Mouse (Mus musculus) c-Kit-positive CD71-positive TER-119-negative erythroid progenitor cells, embryonic 14.5 days (primary cell): ENCODE measurements around the gene Arhgap42.

Experiments
- DNase-seq: peaks from one replicate; pipeline ENCODE4 v3.0.0-alpha.2; 2013; ENCODE audit warnings: low read depth

Arhgap42 gene

DNA sequence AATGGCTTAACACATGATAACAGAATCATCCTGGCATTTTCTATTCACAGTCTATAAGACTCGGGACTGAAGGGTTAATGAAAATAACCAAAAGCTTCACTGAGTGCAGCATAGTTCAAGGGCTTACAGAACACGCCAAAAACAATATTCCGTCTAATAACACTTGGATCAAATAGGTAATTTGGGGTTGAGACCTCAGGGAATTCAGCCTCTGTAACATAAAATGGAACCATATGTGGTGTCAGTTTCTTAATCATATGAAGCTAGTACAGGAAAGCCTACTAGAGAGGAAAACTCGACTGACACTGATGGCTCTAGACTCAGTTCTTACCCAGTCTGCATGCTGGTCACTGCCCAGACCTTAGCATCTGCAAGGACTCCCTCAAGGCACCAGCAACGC, 95.8 kb downstream of the Arhgap42 start:
- no peak for DNase-seq

DNA sequence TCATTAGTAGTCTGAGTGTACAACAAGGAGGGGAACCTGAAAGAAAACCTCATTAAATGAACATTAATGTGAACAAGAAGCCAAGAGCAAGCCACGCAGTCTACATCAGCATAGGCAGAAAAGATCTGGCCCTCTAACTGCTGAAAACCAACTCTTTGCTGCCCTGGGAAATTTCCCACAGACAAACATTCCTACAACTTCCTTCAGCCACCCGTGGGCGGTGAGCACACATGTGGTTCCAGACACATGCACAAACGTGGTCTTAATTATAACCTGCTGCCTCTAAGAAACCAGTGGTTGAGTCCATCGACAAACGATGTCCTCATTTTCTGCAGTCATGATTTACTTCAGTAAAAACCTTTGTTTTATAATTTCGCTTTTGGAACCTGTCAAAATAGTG, 96.3 kb downstream of the Arhgap42 start:
- DNase-seq: no peak

GRCm38 (mm10) chr9:9142144-9142543, 96.8 kb downstream of the Arhgap42 start:
- DNase-seq: no peak

- DNase-seq: no peak
Measured at GRCm38 (mm10) chr9:9128996-9129694, 109.8 kb downstream of the Arhgap42 start.

- DNase-seq: no peak
Measured at GRCm38 (mm10) chr9:9127041-9127755, 111.7 kb downstream of the Arhgap42 start.

- no peak for DNase-seq
Measured at GRCm38 (mm10) chr9:9124156-9124555, 114.7 kb downstream of the Arhgap42 start.

GRCm38 (mm10) chr9:9114266-9114665, 124.6 kb downstream of the Arhgap42 start:
- DNase-seq: no peak

DNA sequence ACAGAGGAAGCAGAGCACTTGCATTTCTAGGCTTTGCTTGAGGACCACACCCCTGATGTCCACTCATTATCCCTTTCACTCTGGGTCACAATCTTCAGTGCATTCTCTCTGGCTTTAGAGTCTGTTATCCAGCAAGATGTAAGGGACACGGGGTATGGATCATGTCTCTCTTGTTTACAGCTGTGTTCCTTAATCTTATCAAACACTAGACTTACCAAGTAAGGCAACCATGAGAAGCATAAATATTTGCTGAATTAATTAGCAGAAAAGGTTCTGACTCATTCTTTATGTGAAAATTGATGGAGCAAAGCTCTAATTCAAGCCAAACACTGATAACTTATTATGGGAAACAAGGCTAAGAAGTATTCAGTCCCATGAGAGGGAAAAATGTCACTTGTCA, 125.1 kb downstream of the Arhgap42 start:
- DNase-seq: no peak

- no peak for DNase-seq
Measured at GRCm38 (mm10) chr9:9112921-9113320, 126.0 kb downstream of the Arhgap42 start.

GRCm38 (mm10) chr9:9107697-9108096, 131.2 kb downstream of the Arhgap42 start:
- DNase-seq: no peak

DNA sequence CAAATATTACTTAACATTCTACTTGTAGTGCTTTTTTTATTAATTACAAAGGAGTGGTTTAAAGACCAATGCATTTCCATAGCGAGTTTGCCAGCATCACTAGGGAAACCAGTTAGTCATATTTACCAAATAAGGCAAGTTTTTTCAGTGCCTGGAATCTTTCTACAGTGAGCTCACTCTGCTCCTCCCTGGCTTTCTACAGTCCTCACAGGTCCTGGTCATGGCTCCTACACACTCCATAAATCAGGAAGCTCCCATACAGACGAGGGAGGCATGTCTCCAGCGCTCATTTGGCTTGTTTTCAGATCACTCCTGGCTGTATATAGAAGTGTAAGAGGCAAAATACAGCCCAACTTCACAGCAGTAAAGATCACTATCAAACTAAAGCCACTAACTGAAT, 134.1 kb downstream of the Arhgap42 start:
- no peak for DNase-seq

DNA sequence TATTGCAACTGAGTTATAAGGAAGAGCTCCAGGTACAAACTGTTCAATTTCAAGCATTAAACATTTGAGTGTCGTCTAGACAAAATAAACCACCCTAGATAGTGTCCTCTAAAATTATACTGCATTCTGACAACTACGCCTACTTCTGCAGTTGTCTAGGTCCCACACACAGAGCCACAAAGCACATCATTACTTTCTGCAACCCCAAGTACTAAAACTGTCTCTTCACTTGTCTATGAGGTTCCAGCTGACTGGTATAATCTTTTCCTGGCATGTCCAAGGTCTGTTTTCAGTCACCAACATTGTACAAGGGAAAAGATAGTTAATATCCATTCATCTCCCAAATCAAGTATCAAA, 136.8 kb downstream of the Arhgap42 start:
- no peak for DNase-seq

DNA sequence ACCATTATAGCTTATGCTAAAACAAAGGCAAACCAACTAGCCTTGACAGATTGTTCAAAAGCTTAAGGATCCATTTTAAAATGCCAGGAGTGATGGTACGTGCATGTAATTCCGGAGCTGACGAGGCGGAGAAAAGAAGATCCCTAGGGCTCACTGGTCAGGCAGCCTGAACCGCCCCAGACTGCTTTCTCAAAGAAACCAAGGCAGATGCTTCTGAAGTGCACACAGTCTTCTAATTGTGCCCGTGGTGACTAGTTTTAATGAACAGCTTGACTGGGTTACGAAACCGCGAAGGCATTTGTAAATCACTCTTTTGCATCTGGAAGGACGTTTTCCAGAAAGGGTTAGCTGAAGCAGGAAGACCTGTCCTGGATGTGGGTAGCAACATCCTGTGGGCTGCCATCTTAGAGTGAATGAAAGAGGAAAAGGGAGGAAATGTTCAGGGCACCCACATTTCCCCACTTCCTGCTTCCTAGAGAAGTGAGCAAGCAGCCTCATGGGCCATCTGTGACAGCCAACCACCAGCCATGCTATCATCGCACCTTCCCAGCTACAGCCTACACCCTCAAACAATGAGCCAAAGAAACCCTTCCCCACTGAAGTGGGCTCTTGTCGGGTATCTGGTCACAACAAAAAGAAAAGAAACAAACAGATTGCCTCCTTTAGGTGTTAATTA, 137.3 kb downstream of the Arhgap42 start:
- no peak for DNase-seq

DNA sequence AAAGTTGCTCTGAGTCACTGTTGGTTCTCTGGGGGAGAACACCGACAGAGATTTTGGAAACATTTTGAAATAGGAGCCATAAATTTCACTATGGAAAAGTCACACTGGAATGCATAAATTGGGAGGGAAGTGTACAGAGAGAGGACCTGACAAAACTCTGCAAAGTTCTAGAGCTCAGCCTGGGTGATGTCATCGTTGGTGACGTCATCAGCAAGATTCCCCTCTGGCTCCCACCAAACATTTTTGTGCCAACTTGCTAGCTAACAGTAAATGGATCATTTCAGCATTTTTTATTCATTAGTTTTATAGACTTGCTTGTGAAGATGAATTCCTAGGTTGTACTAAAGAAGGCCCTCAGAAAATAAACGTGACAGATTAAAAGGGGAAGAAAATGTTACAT, 137.8 kb downstream of the Arhgap42 start:
- DNase-seq: no peak

DNA sequence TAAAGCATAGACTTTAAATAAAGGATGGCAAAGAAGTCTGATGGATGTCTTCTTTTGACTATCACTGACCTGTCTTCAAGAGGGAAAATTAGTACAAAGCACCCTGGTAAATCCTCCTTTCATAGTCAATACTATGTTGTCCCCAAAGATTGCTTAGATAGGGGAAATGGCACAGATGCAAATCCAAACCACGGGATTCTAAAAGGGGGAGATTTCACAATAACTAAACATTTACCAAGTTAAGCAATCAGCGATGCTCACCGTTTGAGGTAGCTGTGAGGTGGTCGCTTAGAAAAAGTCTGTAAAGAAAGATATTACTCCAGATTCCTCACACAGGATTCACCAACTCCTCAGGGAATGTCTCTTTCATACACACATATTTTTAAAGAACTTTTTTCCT, 141.1 kb downstream of the Arhgap42 start:
- no peak for DNase-seq

GRCm38 (mm10) chr9:9096761-9097160, 142.1 kb downstream of the Arhgap42 start:
- DNase-seq: no peak

- DNase-seq: no peak
Measured at GRCm38 (mm10) chr9:9093096-9093495, 145.8 kb downstream of the Arhgap42 start.

GRCm38 (mm10) chr9:9083441-9083840, 155.5 kb downstream of the Arhgap42 start:
- no peak for DNase-seq

DNA sequence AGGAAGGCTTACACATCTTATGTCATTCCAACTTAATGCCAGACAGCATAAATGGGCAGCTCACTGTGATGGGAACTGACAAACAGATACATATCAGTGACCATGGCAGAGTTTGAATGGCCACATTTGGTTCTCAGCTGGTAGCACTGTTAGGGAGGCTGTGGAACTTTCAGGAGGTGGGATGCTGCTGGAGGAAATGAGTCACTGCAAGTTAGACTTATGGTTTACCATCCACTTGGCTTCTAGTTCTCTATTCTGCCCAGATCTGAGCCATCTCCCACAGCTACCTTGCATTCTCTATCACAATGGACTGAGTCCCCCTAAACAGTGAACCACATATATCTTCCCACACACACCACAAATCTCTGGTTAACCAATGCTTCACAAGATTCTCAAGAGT, 186.0 kb downstream of the Arhgap42 start:
- no peak for DNase-seq

DNA sequence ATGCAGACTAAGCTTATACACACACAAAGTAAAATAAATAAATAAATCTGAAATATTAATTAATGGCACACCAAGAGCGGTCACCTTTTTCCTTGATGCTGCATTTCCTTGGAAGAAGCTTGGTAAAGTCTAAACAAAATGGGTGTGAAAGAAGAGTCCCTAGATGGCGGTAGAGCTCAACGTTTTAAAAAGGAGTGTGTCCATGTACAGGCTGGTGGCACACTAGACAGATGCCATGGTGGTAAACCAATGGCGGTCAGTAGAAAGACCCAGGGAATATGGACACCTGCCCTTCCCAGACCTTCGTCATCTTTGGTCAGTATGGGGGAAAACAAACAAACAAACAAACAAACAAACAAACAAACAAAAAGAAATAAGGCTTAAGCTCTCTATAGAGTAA, 187.7 kb downstream of the Arhgap42 start:
- no peak for DNase-seq

DNA sequence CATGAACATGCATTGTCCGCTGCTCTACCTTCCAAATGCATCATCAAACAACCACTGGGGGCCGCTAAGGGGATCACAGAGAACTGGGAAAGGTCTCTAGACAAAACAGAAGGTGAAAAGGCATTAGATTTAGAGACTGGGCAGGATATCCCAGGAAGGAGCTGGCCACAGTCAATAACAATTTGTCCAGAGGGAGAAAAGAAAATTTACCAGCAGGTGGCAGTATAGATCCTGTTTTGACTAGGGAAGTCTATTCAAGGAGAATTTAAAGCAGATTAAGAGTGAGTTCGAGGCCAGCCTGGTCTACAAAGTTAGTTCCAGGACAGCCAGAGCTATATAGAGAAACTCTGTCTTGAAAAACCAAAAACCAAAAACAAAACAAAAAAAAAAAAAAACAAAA, 189.7 kb downstream of the Arhgap42 start:
- DNase-seq: no peak

DNA sequence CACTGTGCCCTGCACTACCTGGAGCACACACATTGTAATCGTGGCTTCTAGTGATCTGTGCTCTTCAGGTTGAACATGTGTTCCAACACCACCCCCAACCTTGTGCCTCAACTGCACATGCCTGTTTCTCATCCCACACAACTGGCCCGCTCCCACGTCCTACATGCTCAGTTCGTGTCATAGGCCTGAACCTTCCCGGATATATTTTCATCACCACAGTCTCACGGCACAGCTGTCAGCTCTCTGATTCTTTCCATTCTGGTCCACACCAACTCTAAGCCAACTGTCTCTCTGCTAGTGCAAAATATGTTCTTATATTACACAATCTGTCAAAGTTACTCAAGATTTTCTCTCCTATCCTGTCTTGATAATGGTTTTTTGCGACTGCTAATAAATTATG, 197.9 kb downstream of the Arhgap42 start:
- no peak for DNase-seq

DNA sequence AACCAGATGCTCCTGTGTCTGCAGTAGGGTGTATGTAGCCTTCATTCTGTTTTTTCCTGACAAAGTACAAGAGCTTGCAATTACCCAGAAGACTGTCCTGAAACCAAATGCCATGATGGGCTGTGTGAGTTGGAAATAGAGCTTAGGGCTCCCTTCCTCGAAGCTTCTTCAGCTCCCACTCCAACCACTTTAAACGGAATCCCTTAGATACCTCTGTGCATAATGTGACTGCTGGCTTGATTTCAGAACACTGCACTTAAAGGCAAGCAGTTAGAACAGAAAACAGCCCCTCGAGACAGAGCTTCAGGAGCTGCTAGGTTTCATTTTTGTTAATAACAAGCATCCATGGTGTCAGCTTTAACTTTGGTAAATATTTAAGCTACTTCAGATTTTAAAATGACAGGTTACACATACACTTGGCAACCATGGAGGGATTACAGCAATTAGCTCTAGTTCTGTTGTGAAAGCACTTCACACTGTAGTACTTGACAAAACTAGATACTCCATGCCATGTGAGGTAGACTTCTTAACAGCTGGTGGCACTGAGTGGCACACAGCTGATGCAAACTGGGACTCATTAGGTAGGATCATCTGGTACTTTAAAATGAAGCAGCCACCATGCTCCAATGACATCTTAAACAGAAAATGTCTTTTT, 201.8 kb downstream of the Arhgap42 start:
- no peak for DNase-seq
